Mouse (Mus musculus) MEL (cell line): ENCODE measurements around the gene Nrtn. TPM values are rescaled to one million over a fixed set of nuclear protein-coding genes. Genes with fewer than 3 reads are reported as not detected.

Experiments
- DNase-seq: peaks from one replicate; pipeline ENCODE4 v3.0.0; 2011; ENCODE audit warnings: low read depth, low spot score
- H3K27ac ChIP-seq: 2 replicates; pipeline ENCODE4 v1.5.1; 2012; ENCODE audit warnings: low read depth, mild to moderate bottlenecking, control low read depth, low read length, moderate library complexity; ENCODE audit not compliant: control insufficient read depth
- H3K27me3 ChIP-seq, 2 experiments: fragments of 150-350 bp in 1 of 2; sonication (generic) in 1 of 2; 2 replicates each; pipeline ENCODE4 v1.6.1; 2012; ENCODE audit warnings: low read length in 2 of 2, mild to moderate bottlenecking in 2 of 2, improper control_type of control experiment in 1 of 2, moderate library complexity in 1 of 2; ENCODE audit not compliant: insufficient read depth in 2 of 2, control insufficient read depth in 1 of 2
- H3K36me3 ChIP-seq, 2 experiments: 2 replicates each; pipeline ENCODE4 v1.6.1; 2012 to 2014; ENCODE audit warnings: low read length in 2 of 2, improper control_type of control experiment in 1 of 2, inconsistent platforms in 1 of 2, mild to moderate bottlenecking in 1 of 2; ENCODE audit not compliant: insufficient read depth in 2 of 2, control insufficient read depth in 1 of 2
- H3K4me1 ChIP-seq, 2 experiments: fragments of 150-350 bp in 1 of 2; sonication (generic) in 1 of 2; 2 replicates each; pipeline ENCODE4 v1.6.1; 2012; ENCODE audit warnings: low read length in 2 of 2, improper control_type of control experiment in 1 of 2, mild to moderate bottlenecking in 1 of 2; ENCODE audit not compliant: insufficient read depth in 2 of 2, control insufficient read depth in 1 of 2
- H3K4me3 ChIP-seq, 2 experiments: fragments of 150-350 bp in 1 of 2; sonication (generic) in 1 of 2; 2 replicates each; pipeline ENCODE4 v1.5.1; 2012; ENCODE audit warnings: low read depth in 2 of 2, low read length in 2 of 2, mild to moderate bottlenecking in 2 of 2, moderate library complexity in 2 of 2, control low read depth in 1 of 2, improper control_type of control experiment in 1 of 2; ENCODE audit not compliant: control insufficient read depth in 1 of 2, insufficient read depth in 1 of 2
- H3K79me2 ChIP-seq: 2 replicates; pipeline ENCODE4 v1.6.1; 2012; ENCODE audit warnings: mild to moderate bottlenecking, low read length, moderate library complexity; ENCODE audit not compliant: control insufficient read depth, poor library complexity, insufficient read depth
- H3K9ac ChIP-seq: 2 replicates; pipeline ENCODE4 v1.6.1; 2012; ENCODE audit warnings: low read depth, mild to moderate bottlenecking, control low read depth, low read length, moderate library complexity; ENCODE audit not compliant: control insufficient read depth, poor library complexity, severe bottlenecking
- H3K9me3 ChIP-seq: fragments of 150-350 bp; sonication (generic); replicated peaks from 2 replicates; pipeline ENCODE4 v1.6.1; 2012; ENCODE audit warnings: mild to moderate bottlenecking, low read length, improper control_type of control experiment, moderate library complexity; ENCODE audit not compliant: insufficient read depth
- BHLHE40 ChIP-seq: IDR thresholded peaks from 2 replicates; pipeline ENCODE4 v1.6.1; 2012; ENCODE audit warnings: low read depth, mild to moderate bottlenecking, inconsistent platforms, low read length, improper control_type of control experiment, borderline replicate concordance
- CTCF ChIP-seq, 3 experiments: IDR thresholded peaks in 2 of 3; conservative IDR thresholded peaks in 1 of 3; 2 replicates each; pipeline ENCODE4 v1.5.1; 2011 to 2012; ENCODE audit warnings: low read length in 3 of 3, low read depth in 2 of 3, mild to moderate bottlenecking in 2 of 3, improper control_type of control experiment in 1 of 3, inconsistent platforms in 1 of 3, mixed read lengths in 1 of 3, moderate library complexity in 1 of 3; ENCODE audit not compliant: control insufficient read depth in 1 of 3, insufficient read depth in 1 of 3, poor library complexity in 1 of 3, severe bottlenecking in 1 of 3
- E2F4 ChIP-seq: IDR thresholded peaks from 2 replicates; pipeline ENCODE4 v1.6.1; 2011; ENCODE audit warnings: low read depth, low read length, improper control_type of control experiment, borderline replicate concordance
- EP300 ChIP-seq, 2 experiments: IDR thresholded peaks; 2 replicates each; pipeline ENCODE4 v1.6.1; 2011; ENCODE audit warnings: improper control_type of control experiment in 2 of 2, low read length in 2 of 2, low read depth in 1 of 2, mild to moderate bottlenecking in 1 of 2
- ETS1 ChIP-seq: IDR thresholded peaks from 2 replicates; pipeline ENCODE4 v1.6.1; 2012; ENCODE audit warnings: low read depth, mild to moderate bottlenecking, inconsistent platforms, low read length, improper control_type of control experiment, moderate library complexity
- GABPA ChIP-seq: IDR thresholded peaks from 2 replicates; pipeline ENCODE4 v1.6.1; 2012; ENCODE audit warnings: low read depth, mild to moderate bottlenecking, inconsistent platforms, low read length, improper control_type of control experiment, moderate library complexity
- HCFC1 ChIP-seq: IDR thresholded peaks from 2 replicates; pipeline ENCODE4 v1.6.1; 2012; ENCODE audit warnings: low read depth, mild to moderate bottlenecking, inconsistent platforms, low read length, improper control_type of control experiment, moderate library complexity
- JUND ChIP-seq: IDR thresholded peaks from 2 replicates; pipeline ENCODE4 v1.6.1; 2011; ENCODE audit warnings: low read depth, mild to moderate bottlenecking, improper control_type of control experiment, low read length
- KAT2A ChIP-seq: conservative IDR thresholded peaks from 2 replicates; pipeline ENCODE4 v1.6.1; 2012; ENCODE audit warnings: low read depth, low read length, improper control_type of control experiment, inconsistent platforms
- MAX ChIP-seq: IDR thresholded peaks from 2 replicates; pipeline ENCODE4 v1.6.1; 2011; ENCODE audit warnings: low read length, improper control_type of control experiment
- MAZ ChIP-seq: IDR thresholded peaks from 2 replicates; pipeline ENCODE4 v1.6.1; 2012; ENCODE audit warnings: low read depth, mild to moderate bottlenecking, inconsistent platforms, low read length, improper control_type of control experiment
- MXI1 ChIP-seq: IDR thresholded peaks from 2 replicates; pipeline ENCODE4 v1.6.1; 2011; ENCODE audit warnings: mild to moderate bottlenecking, low read depth, low read length, improper control_type of control experiment
- MYB ChIP-seq: IDR thresholded peaks from 2 replicates; pipeline ENCODE4 v1.6.1; 2011; ENCODE audit warnings: mild to moderate bottlenecking, low read depth, low read length, improper control_type of control experiment
- MYC ChIP-seq: IDR thresholded peaks from 2 replicates; pipeline ENCODE4 v1.6.1; 2011; ENCODE audit warnings: low read depth, mild to moderate bottlenecking, low read length, improper control_type of control experiment, moderate library complexity
- NELFE ChIP-seq: IDR thresholded peaks from 2 replicates; pipeline ENCODE4 v1.6.1; 2011; ENCODE audit warnings: low read depth, low read length, improper control_type of control experiment
- NRF1 ChIP-seq: IDR thresholded peaks from 2 replicates; pipeline ENCODE4 v1.6.1; 2014; ENCODE audit warnings: low read depth, mild to moderate bottlenecking, inconsistent platforms, low read length, improper control_type of control experiment, moderate library complexity; ENCODE audit not compliant: poor library complexity, insufficient read depth, severe bottlenecking
- POLR2A ChIP-seq, 2 experiments: IDR thresholded peaks; 2 replicates each; pipeline ENCODE4 v1.6.1; 2011 to 2012; ENCODE audit warnings: low read length in 2 of 2, mild to moderate bottlenecking in 2 of 2, control low read depth in 1 of 2, improper control_type of control experiment in 1 of 2, low read depth in 1 of 2, moderate library complexity in 1 of 2; ENCODE audit not compliant: control insufficient read depth in 1 of 2, insufficient read depth in 1 of 2, poor library complexity in 1 of 2
- POLR2AphosphoS5 ChIP-seq: IDR thresholded peaks from 2 replicates; pipeline ENCODE4 v1.6.1; 2012; ENCODE audit warnings: low read depth, borderline replicate concordance, mild to moderate bottlenecking, inconsistent platforms, low read length, moderate library complexity, mixed read lengths
- RAD21 ChIP-seq: IDR thresholded peaks from 2 replicates; pipeline ENCODE4 v1.6.1; 2011; ENCODE audit warnings: mild to moderate bottlenecking, low read depth, low read length, improper control_type of control experiment
- SIN3A ChIP-seq: IDR thresholded peaks from 2 replicates; pipeline ENCODE4 v1.6.1; 2012; ENCODE audit warnings: low read length, improper control_type of control experiment, inconsistent platforms
- TAL1 ChIP-seq: IDR thresholded peaks from 2 replicates; pipeline ENCODE4 v1.6.1; 2012; ENCODE audit warnings: mild to moderate bottlenecking, inconsistent platforms, low read length, moderate library complexity, mixed read lengths
- TCF12 ChIP-seq: IDR thresholded peaks from 2 replicates; pipeline ENCODE4 v1.6.1; 2014; ENCODE audit warnings: low read depth, mild to moderate bottlenecking, inconsistent platforms, low read length, improper control_type of control experiment, moderate library complexity
- USF1 ChIP-seq: IDR thresholded peaks from 2 replicates; pipeline ENCODE4 v1.6.1; 2014; ENCODE audit warnings: low read depth, mild to moderate bottlenecking, inconsistent platforms, low read length, improper control_type of control experiment, moderate library complexity
- polyA plus RNA-seq, 2 experiments: library from polyadenylated mRNA; stranded (reverse) in 1 of 2; unstranded in 1 of 2; fragments of >175 nt in 1 of 2; fragments of >200 nt in 1 of 2; gene quantifications; 2 replicates each; pipeline versions ENCODE4 v1.2.1 to v1.2.4; 2012; ENCODE audit warnings: low replicate concordance in 2 of 2, low read depth in 1 of 2; ENCODE audit not compliant: insufficient read length in 2 of 2, insufficient read depth in 1 of 2, missing spikeins in 1 of 2
- total RNA-seq: library from RNA; depleted of rRNA; stranded (reverse); fragments of 300-350 nt; gene quantifications from 2 replicates; pipeline ENCODE4 v1.2.3, GENCODE M21; 2012; rRNA removed

The Nrtn gene
- total RNA-seq (5.6 and 10.9 TPM in 2 replicates), polyA plus RNA-seq (10 to 100 TPM in 1 of 2 experiments, not detected in 1; 11.8 TPM)

DNA sequence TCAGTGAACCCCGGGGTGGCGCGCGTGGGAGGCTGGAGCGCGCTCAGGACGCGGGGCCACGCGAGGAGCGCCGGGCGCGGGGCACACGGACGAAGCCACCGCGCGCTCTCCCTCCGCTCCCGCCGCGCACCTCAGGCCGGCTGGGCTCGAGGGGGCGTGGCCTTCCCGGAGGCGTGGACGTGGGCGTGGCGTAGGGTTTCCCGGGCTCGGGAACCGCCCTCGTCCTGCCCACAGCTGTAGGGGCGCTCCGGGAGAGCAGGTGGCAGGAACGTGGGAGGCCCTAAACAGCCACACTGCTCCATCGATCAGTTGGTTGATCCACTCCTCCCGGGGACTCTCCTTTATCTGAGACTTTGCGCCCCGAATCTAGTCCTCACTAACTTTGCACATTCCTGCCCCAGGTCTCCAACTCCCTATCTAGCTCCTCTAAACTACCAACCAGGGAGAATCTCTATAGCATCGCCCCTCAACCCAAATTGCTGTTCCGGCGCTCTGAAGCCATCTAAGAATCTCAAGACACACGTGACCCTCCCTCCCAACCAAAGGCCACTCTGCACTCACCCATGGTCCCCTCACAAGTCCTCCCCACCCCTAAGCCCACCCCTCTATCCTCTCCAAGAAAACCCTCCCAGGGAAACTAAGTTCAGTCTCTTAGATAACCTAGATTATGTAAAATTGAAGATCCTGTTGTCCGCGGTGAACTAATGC, at the start of gene Nrtn:
Nrtn (minus strand) TSS at position 115 of the 708 bp plus-strand sequence.
- H3K27me3 ChIP-seq: no peaks in the 10 kb centered on the region
- H3K79me2 ChIP-seq: no peaks in the 10 kb centered on the region; the same call in 1 of the 2 replicates
- H3K4me3 ChIP-seq: peak within 1 kb of the TSS; percentile 47 to 71
- H3K4me1 ChIP-seq: peaks cover 0 to 17% of the 10 kb centered on the region in 2 experiments; a peak in 3 of 4 replicates
- H3K9me3 ChIP-seq: no peaks in the 10 kb centered on the region
- peak; percentile 84 for DNase-seq
- TF ChIP-seq TAL1 (no peak), BHLHE40 (no peak), CTCF (IDR thresholded peaks at IDR 0.05 in 2 of 3, conservative IDR thresholded peaks at IDR 0.05 in 1 of 3; ENCODE audit: control insufficient read depth in 1 of 3, insufficient read depth in 1 of 3, low read depth in 2 of 3, low read length in 3 of 3, poor library complexity in 1 of 3, severe bottlenecking in 1 of 3) (no peak), POLR2A (IDR thresholded peaks at IDR 0.05; ENCODE audit: control insufficient read depth in 1 of 2, insufficient read depth in 1 of 2, low read depth in 1 of 2, low read length in 2 of 2, poor library complexity in 1 of 2) (peak; percentile 49 to 64; a peak in 2 of 4 replicates), EP300 (IDR thresholded peaks at IDR 0.05; ENCODE audit: low read depth in 1 of 2, low read length in 2 of 2) (0 out of 4 replicates have a peak, but pooled peaks of 1 of the 2 experiments have one; percentile 5), MAX (peak; percentile 21; the same call in 1 of the 2 replicates), SIN3A (peak; percentile 24; the same call in 1 of the 2 replicates), ETS1 (no peak), MYC (peak; percentile 15; the same call in 1 of the 2 replicates), NRF1 (0 out of 2 replicates have a peak, but pooled peaks have one; percentile 27), JUND (no peak), POLR2AphosphoS5 (no peak), GABPA (no peak), KAT2A (no peak), TCF12 (peak; percentile 11; the same call in 1 of the 2 replicates), HCFC1 (no peak), MXI1 (0 out of 2 replicates have a peak, but pooled peaks have one; percentile 4), E2F4 (0 out of 2 replicates have a peak, but pooled peaks have one; percentile 27), NELFE (peak; percentile 31), MYB (no peak), MAZ (no peak; the same call in 1 of the 2 replicates), USF1 (peak; percentile 63), RAD21 (no peak)
- TF ChIP-seq, all 39 proteins: peak for 11
- H3K27ac ChIP-seq: peak within 1 kb of the TSS; percentile 31
- H3K36me3 ChIP-seq: peaks cover 0 to 6% of the 10 kb centered on the region in 2 experiments; a peak in 2 of 4 replicates
- H3K9ac ChIP-seq: peak within 1 kb of the TSS; percentile 67
